Mouse (Mus musculus) myocyte (in vitro differentiated cells): Measurements from ENCODE around the gene Slc22a17. TPM values are rescaled to one million over a fixed set of nuclear protein-coding genes. Genes with fewer than 3 reads are reported as not detected.

Experiments used
- H3K27me3 ChIP-seq: one replicate; pipeline ENCODE4 v1.6.1; 2011; ENCODE audit not compliant: control insufficient read depth, insufficient read depth, insufficient read length
- H3K36me3 ChIP-seq: one replicate; pipeline ENCODE4 v1.6.1; 2011; ENCODE audit not compliant: control insufficient read depth, insufficient read depth
- H3K4me2 ChIP-seq: one replicate; pipeline ENCODE4 v1.6.1; 2011; ENCODE audit warnings: low read depth, control low read depth
- H3K4me3 ChIP-seq: one replicate; pipeline ENCODE4 v1.5.1; 2011; ENCODE audit warnings: mild to moderate bottlenecking, control low read depth, moderate library complexity
- H3K79me2 ChIP-seq: one replicate; pipeline ENCODE4 v1.6.1; 2011; ENCODE audit not compliant: control insufficient read depth, insufficient read depth
- H3ac ChIP-seq: one replicate; pipeline ENCODE4 v1.6.1; 2011; ENCODE audit not compliant: control insufficient read depth, insufficient read length
- CEBPB ChIP-seq: IDR thresholded peaks from 2 replicates; pipeline ENCODE4 v1.6.1; 2011; ENCODE audit warnings: mild to moderate bottlenecking, moderate library complexity; ENCODE audit not compliant: poor library complexity, insufficient read depth, severe bottlenecking
- E2F4 ChIP-seq: IDR thresholded peaks from one replicate; pipeline ENCODE4 v1.6.1; 2011; ENCODE audit warnings: mild to moderate bottlenecking, control low read depth, moderate library complexity; ENCODE audit not compliant: insufficient read depth
- MAX ChIP-seq: IDR thresholded peaks from one replicate; pipeline ENCODE4 v1.6.1; 2011; ENCODE audit warnings: low read depth, mild to moderate bottlenecking, control low read depth
- MYOD1 ChIP-seq, 3 experiments: IDR thresholded peaks; one replicate each; pipeline ENCODE4 v1.6.1; 2011; ENCODE audit warnings: control low read depth in 2 of 3, low read depth in 2 of 3, mild to moderate bottlenecking in 2 of 3, moderate library complexity in 1 of 3; ENCODE audit not compliant: insufficient read length in 2 of 3, control insufficient read depth in 1 of 3
- MYOG ChIP-seq, 3 experiments: IDR thresholded peaks; one replicate each; pipeline ENCODE4 v1.6.1; 2011; ENCODE audit warnings: control low read depth in 2 of 3, low read depth in 2 of 3, mild to moderate bottlenecking in 2 of 3; ENCODE audit not compliant: insufficient read length in 2 of 3, control insufficient read depth in 1 of 3, insufficient read depth in 1 of 3
- POLR2A ChIP-seq: IDR thresholded peaks from one replicate; pipeline ENCODE4 v1.6.1; 2011; ENCODE audit warnings: low read depth, mild to moderate bottlenecking, control low read depth, moderate library complexity; ENCODE audit not compliant: insufficient read length
- POLR2AphosphoS2 ChIP-seq: IDR thresholded peaks from one replicate; pipeline ENCODE4 v1.6.1; 2011; ENCODE audit warnings: low read depth, control low read depth; ENCODE audit not compliant: insufficient read length
- REST ChIP-seq: IDR thresholded peaks from one replicate; pipeline ENCODE4 v1.6.1; 2011; ENCODE audit warnings: mild to moderate bottlenecking, control low read depth, moderate library complexity; ENCODE audit not compliant: insufficient read depth, insufficient read length
- SRF ChIP-seq: IDR thresholded peaks from one replicate; pipeline ENCODE4 v1.6.1; 2011; ENCODE audit warnings: low read depth; ENCODE audit not compliant: control insufficient read depth, insufficient read length
- TCF12 ChIP-seq: IDR thresholded peaks from one replicate; pipeline ENCODE4 v1.6.1; 2011; ENCODE audit warnings: mild to moderate bottlenecking, control low read depth; ENCODE audit not compliant: poor library complexity, insufficient read depth, severe bottlenecking
- TCF3 ChIP-seq: IDR thresholded peaks from one replicate; pipeline ENCODE4 v1.6.1; 2011; ENCODE audit warnings: low read depth, control low read depth; ENCODE audit not compliant: insufficient read length
- USF1 ChIP-seq: IDR thresholded peaks from one replicate; pipeline ENCODE4 v1.6.1; 2011; ENCODE audit warnings: low read depth, mild to moderate bottlenecking, control low read depth, moderate library complexity
- polyA plus RNA-seq: library from polyadenylated mRNA; unstranded; fragments of >200 nt; fragmentation: generic; extraction: Trizol; gene quantifications from one replicate; pipeline ENCODE4 v1.2.1, GENCODE M21; 2012; ENCODE audit warnings: missing spikeins

The Slc22a17 gene
- polyA plus RNA-seq, 1 experiment, result 0.92 TPM

DNA sequence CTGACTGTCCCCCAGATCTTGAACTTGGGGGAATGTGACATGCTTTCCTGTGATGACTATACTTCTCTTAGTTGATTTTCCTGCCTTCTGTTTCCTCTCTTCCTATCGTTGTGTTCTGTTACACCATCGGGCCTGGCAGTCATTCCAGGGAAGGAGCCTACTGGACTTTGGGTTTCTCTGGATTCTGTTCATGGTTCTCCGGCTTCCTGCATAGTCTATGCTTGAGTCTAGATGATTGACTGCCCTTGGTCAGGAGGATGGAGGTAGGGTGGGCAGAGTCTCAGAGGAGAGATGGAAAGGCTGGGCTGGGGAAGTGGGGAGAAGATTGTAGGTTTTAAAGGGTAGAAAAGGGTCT lies 27.2 kb upstream of the Slc22a17 start:
- peaks cover 17% of the 10 kb centered on the region for H3K27me3 ChIP-seq
- H3K36me3 ChIP-seq, result no peaks in the 10 kb centered on the region
- H3ac ChIP-seq, result no peak overlapping the region
- TF ChIP-seq E2F4 (no peak), USF1 (no peak), CEBPB (no peak), MYOG (IDR thresholded peaks at IDR 0.05; ENCODE audit: control insufficient read depth in 1 of 3, insufficient read depth in 1 of 3, insufficient read length in 2 of 3, low read depth in 2 of 3) (no peak), SRF (no peak), POLR2A (no peak), REST (no peak), POLR2AphosphoS2 (no peak), TCF12 (no peak), MYOD1 (IDR thresholded peaks at IDR 0.05; ENCODE audit: control insufficient read depth in 1 of 3, insufficient read length in 2 of 3, low read depth in 2 of 3) (no peak)
- no peaks in the 10 kb centered on the region for H3K79me2 ChIP-seq
- H3K4me2 ChIP-seq, result no peak overlapping the region
- H3K4me3 ChIP-seq, result no peak overlapping the region

DNA sequence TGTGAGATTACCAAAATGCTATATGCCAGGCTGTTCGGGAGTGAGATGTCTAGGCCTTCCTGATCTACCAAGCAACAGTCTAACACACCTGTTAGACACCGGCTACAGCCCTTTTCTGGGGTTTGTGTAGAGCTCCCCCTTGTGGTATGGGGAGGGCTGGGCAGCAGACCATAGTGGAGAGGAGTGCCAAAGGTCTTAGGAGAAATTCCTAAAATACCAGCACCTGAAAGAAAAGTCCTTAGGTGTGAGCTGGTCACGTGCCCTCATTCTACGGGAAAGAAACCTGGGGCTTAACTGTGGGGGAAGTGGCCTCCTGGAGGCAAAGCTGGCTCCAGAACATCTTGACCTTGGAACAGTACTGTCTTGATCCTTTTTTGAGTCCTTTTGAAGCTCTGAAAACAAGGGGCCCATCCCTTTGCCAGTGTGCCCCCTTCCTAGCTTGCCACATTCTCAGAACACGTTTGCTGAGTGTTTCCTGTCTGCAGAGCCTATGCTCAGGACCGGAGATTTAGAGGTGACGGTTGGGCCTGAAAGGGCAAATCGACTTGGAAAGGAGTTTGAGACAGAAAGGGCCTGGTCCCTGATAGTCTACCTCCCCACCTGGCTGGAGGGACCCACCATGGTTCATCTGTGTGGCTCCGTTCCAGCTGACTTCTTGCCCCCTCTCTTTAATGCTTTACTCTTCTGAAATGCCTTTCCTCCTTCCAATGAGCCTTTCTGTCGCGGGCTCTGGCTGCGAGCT lies 26.7 kb upstream of the Slc22a17 start:
- no peak overlapping the region for H3ac ChIP-seq
- no peaks in the 10 kb centered on the region for H3K36me3 ChIP-seq
- no peaks in the 10 kb centered on the region for H3K79me2 ChIP-seq
- peaks cover 22% of the 10 kb centered on the region for H3K27me3 ChIP-seq
- no peak overlapping the region for H3K4me2 ChIP-seq
- TF ChIP-seq SRF (no peak), REST (no peak), CEBPB (no peak), POLR2AphosphoS2 (no peak), MYOD1 (IDR thresholded peaks at IDR 0.05; ENCODE audit: control insufficient read depth in 1 of 3, insufficient read length in 2 of 3, low read depth in 2 of 3) (no peak), USF1 (no peak), E2F4 (no peak), MAX (no peak), MYOG (IDR thresholded peaks at IDR 0.05; ENCODE audit: control insufficient read depth in 1 of 3, insufficient read depth in 1 of 3, insufficient read length in 2 of 3, low read depth in 2 of 3) (no peak), TCF3 (no peak), POLR2A (no peak), TCF12 (no peak)
- H3K4me3 ChIP-seq, result no peak overlapping the region

DNA sequence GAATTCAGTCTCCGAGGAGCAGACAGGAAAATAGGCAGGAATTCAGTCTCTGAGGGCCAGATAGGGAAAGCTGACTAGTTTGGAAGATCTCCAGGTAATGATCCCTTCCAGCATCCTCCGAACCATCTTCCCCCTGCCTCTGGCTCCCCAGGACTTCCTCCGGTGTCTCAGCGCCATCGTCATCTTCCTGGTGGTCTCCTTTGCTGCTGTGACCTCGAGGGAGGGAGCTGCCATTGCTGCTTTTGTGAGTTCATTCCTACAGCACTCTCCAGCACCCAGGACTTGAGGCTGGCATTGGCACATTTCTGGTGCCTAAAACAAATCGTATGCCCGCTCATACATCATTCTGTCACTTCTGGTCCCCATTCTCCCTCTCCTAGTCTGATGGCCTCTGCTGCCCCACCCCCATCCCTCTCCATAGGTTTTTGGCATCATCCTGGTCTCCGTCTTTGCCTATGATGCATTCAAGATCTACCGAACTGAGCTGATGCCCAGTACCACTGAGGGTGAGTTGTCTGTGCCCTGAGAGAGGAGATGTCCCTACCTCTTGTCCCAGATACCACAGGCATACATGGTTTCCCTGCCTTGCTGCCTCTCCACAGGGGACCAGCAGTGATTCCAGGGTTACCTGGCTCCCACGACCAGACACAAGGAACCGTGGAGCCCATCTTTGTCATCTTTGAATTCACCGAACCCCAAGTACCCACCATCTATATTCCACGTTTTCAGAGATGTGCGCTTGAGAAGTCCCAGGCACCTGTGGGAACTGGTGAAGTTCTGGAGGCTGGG lies 25.7 kb upstream of the Slc22a17 start:
- TF ChIP-seq MAX, result no peak
- TF ChIP-seq TCF12, result no peak
- TF ChIP-seq SRF, result no peak
- TF ChIP-seq CEBPB, result no peak
- TF ChIP-seq MYOG (IDR thresholded peaks at IDR 0.05; ENCODE audit: control insufficient read depth in 1 of 3, insufficient read depth in 1 of 3, insufficient read length in 2 of 3, low read depth in 2 of 3), result no peak
- no peak for TF ChIP-seq REST
- no peak for TF ChIP-seq E2F4
- TF ChIP-seq USF1, result no peak
- no peaks in the 10 kb centered on the region for H3K36me3 ChIP-seq
- H3K27me3 ChIP-seq, result peaks cover 21% of the 10 kb centered on the region
- no peak overlapping the region for H3K4me3 ChIP-seq
- H3K4me2 ChIP-seq, result no peak overlapping the region
- no peaks in the 10 kb centered on the region for H3K79me2 ChIP-seq
- no peak overlapping the region for H3ac ChIP-seq

DNA sequence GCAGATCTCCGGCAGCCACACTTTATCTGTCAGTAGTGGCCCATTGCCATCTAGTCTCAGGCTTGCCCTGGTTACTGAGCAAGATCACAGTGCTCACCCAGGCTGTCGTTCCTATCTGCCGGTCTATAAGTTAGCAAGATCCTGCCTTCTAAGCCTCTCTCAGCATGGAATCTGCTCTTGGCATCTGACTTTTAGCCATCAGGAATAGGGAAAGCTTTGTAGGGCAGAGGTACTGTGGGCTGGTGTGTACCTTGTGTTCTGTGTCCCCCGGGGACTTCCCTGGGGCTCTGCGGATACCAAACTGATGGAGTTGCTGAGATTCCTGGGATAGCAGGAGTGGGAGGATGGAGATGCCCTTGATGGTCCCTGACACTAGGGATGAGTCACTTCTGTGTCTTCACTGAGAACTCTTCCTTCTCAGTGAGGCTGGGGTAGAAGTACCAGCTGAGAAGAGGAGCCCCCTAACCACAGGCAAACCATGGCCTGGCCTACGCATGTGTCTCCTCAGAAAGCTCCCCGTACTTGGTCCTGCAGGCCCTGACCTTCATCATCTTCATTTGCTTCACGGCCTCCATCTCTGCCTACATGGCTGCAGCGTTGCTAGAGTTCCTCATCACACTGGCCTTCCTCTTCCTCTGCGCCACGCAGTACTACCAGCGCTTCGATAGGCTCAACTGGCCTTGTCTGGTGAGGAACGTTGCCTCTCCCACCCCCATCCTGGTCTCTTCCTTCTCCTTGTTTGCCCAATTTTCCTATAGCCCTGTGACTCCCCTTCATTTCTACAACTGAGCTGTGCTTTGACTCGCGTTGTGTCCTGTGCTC lies 24.6 kb upstream of the Slc22a17 start:
- H3K4me3 ChIP-seq, result no peak overlapping the region
- no peak overlapping the region for H3K4me2 ChIP-seq
- no peak overlapping the region for H3ac ChIP-seq
- H3K27me3 ChIP-seq, result peaks cover 21% of the 10 kb centered on the region
- TF ChIP-seq REST (no peak), SRF (no peak), CEBPB (no peak), E2F4 (no peak), USF1 (no peak), POLR2A (no peak), POLR2AphosphoS2 (no peak), MAX (no peak), TCF3 (no peak), TCF12 (no peak), MYOD1 (IDR thresholded peaks at IDR 0.05; ENCODE audit: control insufficient read depth in 1 of 3, insufficient read length in 2 of 3, low read depth in 2 of 3) (no peak), MYOG (IDR thresholded peaks at IDR 0.05; ENCODE audit: control insufficient read depth in 1 of 3, insufficient read depth in 1 of 3, insufficient read length in 2 of 3, low read depth in 2 of 3) (no peak)
- no peaks in the 10 kb centered on the region for H3K79me2 ChIP-seq
- H3K36me3 ChIP-seq, result no peaks in the 10 kb centered on the region
